Mouse (Mus musculus): ENCODE data around the gene Ipo8. TPM values are rescaled to one million over a fixed set of nuclear protein-coding genes. Genes with fewer than 3 reads are reported as not detected.

Ipo8 gene
- 13.8 TPM for polyA plus RNA-seq (2012; fragmentation: generic; extraction: Trizol)

DNA sequence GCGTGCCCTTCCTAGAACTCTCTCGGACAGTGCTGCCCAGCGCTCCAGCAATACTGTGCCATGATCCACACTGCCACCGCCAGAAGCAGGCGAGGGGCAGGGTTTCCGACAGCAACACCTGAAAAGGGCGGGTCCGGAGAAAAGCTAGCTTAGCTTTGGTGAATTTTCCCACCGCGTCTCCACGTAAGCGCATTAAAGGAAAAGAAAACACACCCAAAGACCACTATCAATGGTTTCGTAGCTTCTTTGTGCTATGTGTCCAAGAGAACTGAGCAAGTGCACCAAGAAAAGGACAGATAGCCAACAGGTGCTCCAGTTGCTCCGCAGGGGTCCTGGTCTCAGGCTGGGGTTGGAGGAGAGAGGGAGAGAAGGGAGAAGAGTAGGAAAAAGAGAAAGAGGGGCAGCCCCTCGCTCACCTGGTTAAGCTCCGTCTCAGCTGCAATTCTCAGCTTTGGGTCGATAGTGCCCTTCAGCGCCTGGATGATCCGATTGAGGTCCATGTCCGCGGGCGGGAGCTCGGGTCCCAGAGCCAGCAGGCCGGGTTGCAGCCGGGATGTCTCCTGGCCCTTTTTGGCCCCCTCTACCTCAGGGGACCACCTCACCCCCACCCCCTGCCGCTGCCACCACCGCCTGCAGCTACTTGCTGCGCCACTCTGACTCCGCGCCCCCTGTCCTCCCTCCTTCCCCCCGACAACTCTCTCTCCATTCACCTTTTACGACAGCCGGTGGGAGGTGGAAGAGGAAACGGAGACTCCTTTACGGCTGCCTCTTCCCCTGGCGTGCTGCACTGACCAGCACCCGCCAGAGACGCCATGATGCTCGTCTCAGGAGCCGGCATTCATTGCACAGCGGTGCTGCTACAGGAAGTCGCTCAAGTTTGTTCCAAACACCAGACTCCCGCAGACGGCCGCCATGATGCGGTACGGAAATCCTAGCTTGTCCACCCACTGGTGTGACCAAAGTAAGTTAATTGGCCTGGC, at the start of gene Ipo8:
Gene Ipo8, minus strand, starts transcription at position 720 of the 980 bp plus-strand sequence.
- Histone ChIP-seq H3K4me2 (ENCODE audit: low read depth) (peak within 1 kb of the TSS; percentile 91), H3K79me2 (ENCODE audit: control insufficient read depth, insufficient read depth) (peaks cover 52% of the 10 kb centered on the region), H3ac (ENCODE audit: control insufficient read depth, insufficient read length) (peak within 1 kb of the TSS; percentile 43), H3K27me3 (ENCODE audit: control insufficient read depth, insufficient read depth, insufficient read length) (no peaks in the 10 kb centered on the region), H3K4me3 (peak within 1 kb of the TSS; percentile 92), H3K36me3 (ENCODE audit: control insufficient read depth, insufficient read depth) (no peaks in the 10 kb centered on the region)
- TF ChIP-seq POLR2AphosphoS2 (IDR thresholded peaks at IDR 0.05; ENCODE audit: insufficient read length, low read depth) (peak; percentile 38), SRF (IDR thresholded peaks at IDR 0.05; ENCODE audit: control insufficient read depth, insufficient read length, low read depth) (no peak), MAX (IDR thresholded peaks at IDR 0.05; ENCODE audit: low read depth) (no peak), E2F4 (IDR thresholded peaks at IDR 0.05; ENCODE audit: insufficient read depth) (no peak), TCF12 (IDR thresholded peaks at IDR 0.05; ENCODE audit: insufficient read depth, poor library complexity, severe bottlenecking) (no peak), CEBPB (IDR thresholded peaks at IDR 0.05; ENCODE audit: insufficient read depth, poor library complexity, severe bottlenecking) (no peak), MYOG (IDR thresholded peaks at IDR 0.05; ENCODE audit: control insufficient read depth in 1 of 3, insufficient read depth in 1 of 3, insufficient read length in 2 of 3, low read depth in 2 of 3) (peak in 1 of 3 experiments; percentile 23), POLR2A (IDR thresholded peaks at IDR 0.05; ENCODE audit: insufficient read length, low read depth) (peak; percentile 75), MYOD1 (IDR thresholded peaks at IDR 0.05; ENCODE audit: control insufficient read depth in 1 of 3, insufficient read length in 2 of 3, low read depth in 2 of 3) (peak in 1 of 3 experiments; percentile 10), TCF3 (IDR thresholded peaks at IDR 0.05; ENCODE audit: insufficient read length, low read depth) (no peak), REST (IDR thresholded peaks at IDR 0.05; ENCODE audit: insufficient read depth, insufficient read length) (no peak), USF1 (IDR thresholded peaks at IDR 0.05; ENCODE audit: low read depth) (no peak)

DNA sequence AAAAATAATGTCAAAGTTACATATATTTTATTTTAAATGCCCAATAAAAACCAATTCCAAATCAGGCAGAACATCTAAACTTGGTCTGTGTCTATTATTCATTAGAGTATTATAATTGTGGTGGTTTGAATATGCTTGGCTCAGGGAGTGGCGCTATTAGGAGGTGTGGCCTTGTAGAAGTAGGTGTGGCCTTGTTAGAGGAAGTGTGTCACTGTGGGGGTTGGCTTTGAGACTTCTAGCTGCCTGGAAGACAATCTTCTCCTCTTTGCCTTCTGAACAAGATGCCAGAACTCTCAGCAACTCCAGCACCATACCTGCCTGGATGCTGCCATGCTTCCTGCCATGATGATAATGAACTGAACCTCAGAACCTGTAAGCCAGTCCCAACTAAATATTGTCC, 42.6 kb upstream of the Ipo8 start:
- no peak overlapping the region for H3ac ChIP-seq (ENCODE audit: control insufficient read depth, insufficient read length)
- TF ChIP-seq MYOD1 (IDR thresholded peaks at IDR 0.05; ENCODE audit: control insufficient read depth in 1 of 3, insufficient read length in 2 of 3, low read depth in 2 of 3) (no peak), REST (IDR thresholded peaks at IDR 0.05; ENCODE audit: insufficient read depth, insufficient read length) (no peak), TCF12 (IDR thresholded peaks at IDR 0.05; ENCODE audit: insufficient read depth, poor library complexity, severe bottlenecking) (no peak), MAX (IDR thresholded peaks at IDR 0.05; ENCODE audit: low read depth) (no peak), USF1 (IDR thresholded peaks at IDR 0.05; ENCODE audit: low read depth) (no peak), SRF (IDR thresholded peaks at IDR 0.05; ENCODE audit: control insufficient read depth, insufficient read length, low read depth) (no peak), TCF3 (IDR thresholded peaks at IDR 0.05; ENCODE audit: insufficient read length, low read depth) (no peak), POLR2A (IDR thresholded peaks at IDR 0.05; ENCODE audit: insufficient read length, low read depth) (no peak), MYOG (IDR thresholded peaks at IDR 0.05; ENCODE audit: control insufficient read depth in 1 of 3, insufficient read depth in 1 of 3, insufficient read length in 2 of 3, low read depth in 2 of 3) (no peak), CEBPB (IDR thresholded peaks at IDR 0.05; ENCODE audit: insufficient read depth, poor library complexity, severe bottlenecking) (no peak)
- no peak overlapping the region for H3K4me2 ChIP-seq (ENCODE audit: low read depth)

DNA sequence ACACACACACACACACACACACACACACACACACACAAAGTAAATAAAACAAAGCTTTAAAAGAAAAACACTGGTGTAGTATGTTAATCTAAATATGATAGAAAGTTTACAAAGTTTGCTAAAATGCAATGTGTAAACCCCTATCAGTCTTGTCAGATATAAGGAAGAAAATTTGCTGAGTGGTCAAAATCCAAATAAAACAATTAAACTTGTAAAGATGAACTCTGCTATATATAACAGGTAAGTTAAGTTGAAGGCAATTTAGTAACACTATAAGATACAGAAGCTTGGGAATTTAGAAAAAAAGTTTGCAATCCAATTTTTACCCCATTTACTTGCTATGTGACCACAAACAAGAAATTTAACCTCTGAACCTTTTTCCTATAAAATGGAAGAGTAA, 14.4 kb upstream of the Ipo8 start:
- H3ac ChIP-seq (ENCODE audit: control insufficient read depth, insufficient read length): no peak overlapping the region
- no peaks in the 10 kb centered on the region for H3K36me3 ChIP-seq (ENCODE audit: control insufficient read depth, insufficient read depth)
- H3K79me2 ChIP-seq (ENCODE audit: control insufficient read depth, insufficient read depth): no peaks in the 10 kb centered on the region
- H3K27me3 ChIP-seq (ENCODE audit: control insufficient read depth, insufficient read depth, insufficient read length): no peaks in the 10 kb centered on the region
- H3K4me2 ChIP-seq (ENCODE audit: low read depth): no peak overlapping the region
- H3K4me3 ChIP-seq: no peak overlapping the region
- TF ChIP-seq POLR2AphosphoS2 (IDR thresholded peaks at IDR 0.05; ENCODE audit: insufficient read length, low read depth): no peak
- no peak for TF ChIP-seq TCF12 (IDR thresholded peaks at IDR 0.05; ENCODE audit: insufficient read depth, poor library complexity, severe bottlenecking)
- TF ChIP-seq POLR2A (IDR thresholded peaks at IDR 0.05; ENCODE audit: insufficient read length, low read depth): no peak
- no peak for TF ChIP-seq SRF (IDR thresholded peaks at IDR 0.05; ENCODE audit: control insufficient read depth, insufficient read length, low read depth)
- no peak for TF ChIP-seq MYOD1 (IDR thresholded peaks at IDR 0.05; ENCODE audit: control insufficient read depth in 1 of 3, insufficient read length in 2 of 3, low read depth in 2 of 3)
- no peak for TF ChIP-seq MAX (IDR thresholded peaks at IDR 0.05; ENCODE audit: low read depth)
- no peak for TF ChIP-seq E2F4 (IDR thresholded peaks at IDR 0.05; ENCODE audit: insufficient read depth)
- no peak for TF ChIP-seq MYOG (IDR thresholded peaks at IDR 0.05; ENCODE audit: control insufficient read depth in 1 of 3, insufficient read depth in 1 of 3, insufficient read length in 2 of 3, low read depth in 2 of 3)
- TF ChIP-seq CEBPB (IDR thresholded peaks at IDR 0.05; ENCODE audit: insufficient read depth, poor library complexity, severe bottlenecking): no peak
- no peak for TF ChIP-seq REST (IDR thresholded peaks at IDR 0.05; ENCODE audit: insufficient read depth, insufficient read length)
- no peak for TF ChIP-seq USF1 (IDR thresholded peaks at IDR 0.05; ENCODE audit: low read depth)
- no peak for TF ChIP-seq TCF3 (IDR thresholded peaks at IDR 0.05; ENCODE audit: insufficient read length, low read depth)

More for the DNA sequence above, 42.6 kb upstream of the Ipo8 start:
- Histone ChIP-seq H3K36me3 (ENCODE audit: control insufficient read depth, insufficient read depth) (no peaks in the 10 kb centered on the region), H3K27me3 (ENCODE audit: control insufficient read depth, insufficient read depth, insufficient read length) (no peaks in the 10 kb centered on the region), H3K79me2 (ENCODE audit: control insufficient read depth, insufficient read depth) (no peaks in the 10 kb centered on the region), H3K4me3 (no peak overlapping the region)

DNA sequence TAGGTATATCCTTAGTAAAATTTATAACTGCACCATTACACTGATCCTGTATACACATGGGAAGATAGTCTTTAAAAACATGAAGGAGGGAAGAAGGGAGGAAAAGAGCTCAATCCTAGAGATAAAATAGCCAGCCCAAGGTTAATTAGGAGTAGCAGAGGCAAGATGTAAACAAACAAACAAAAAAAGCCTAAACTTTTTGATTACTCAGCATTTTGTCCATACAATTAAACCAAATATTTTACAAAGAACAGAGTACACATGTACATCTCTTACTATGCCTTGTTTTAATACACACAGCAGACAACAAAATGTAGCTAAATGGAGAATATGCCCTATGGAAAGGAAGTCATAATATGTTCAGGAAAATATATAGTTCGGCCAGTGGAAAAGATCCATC, 10.5 kb upstream of the Ipo8 start:
- H3K27me3 ChIP-seq (ENCODE audit: control insufficient read depth, insufficient read depth, insufficient read length): no peaks in the 10 kb centered on the region
- no peak overlapping the region for H3ac ChIP-seq (ENCODE audit: control insufficient read depth, insufficient read length)
- no peaks in the 10 kb centered on the region for H3K36me3 ChIP-seq (ENCODE audit: control insufficient read depth, insufficient read depth)
- TF ChIP-seq E2F4 (IDR thresholded peaks at IDR 0.05; ENCODE audit: insufficient read depth) (no peak), MYOG (IDR thresholded peaks at IDR 0.05; ENCODE audit: control insufficient read depth in 1 of 3, insufficient read depth in 1 of 3, insufficient read length in 2 of 3, low read depth in 2 of 3) (no peak), MYOD1 (IDR thresholded peaks at IDR 0.05; ENCODE audit: control insufficient read depth in 1 of 3, insufficient read length in 2 of 3, low read depth in 2 of 3) (no peak), USF1 (IDR thresholded peaks at IDR 0.05; ENCODE audit: low read depth) (no peak), TCF12 (IDR thresholded peaks at IDR 0.05; ENCODE audit: insufficient read depth, poor library complexity, severe bottlenecking) (no peak), MAX (IDR thresholded peaks at IDR 0.05; ENCODE audit: low read depth) (no peak), POLR2A (IDR thresholded peaks at IDR 0.05; ENCODE audit: insufficient read length, low read depth) (no peak), POLR2AphosphoS2 (IDR thresholded peaks at IDR 0.05; ENCODE audit: insufficient read length, low read depth) (no peak), CEBPB (IDR thresholded peaks at IDR 0.05; ENCODE audit: insufficient read depth, poor library complexity, severe bottlenecking) (no peak), TCF3 (IDR thresholded peaks at IDR 0.05; ENCODE audit: insufficient read length, low read depth) (no peak), SRF (IDR thresholded peaks at IDR 0.05; ENCODE audit: control insufficient read depth, insufficient read length, low read depth) (no peak), REST (IDR thresholded peaks at IDR 0.05; ENCODE audit: insufficient read depth, insufficient read length) (no peak)
- H3K79me2 ChIP-seq (ENCODE audit: control insufficient read depth, insufficient read depth): no peaks in the 10 kb centered on the region
- H3K4me3 ChIP-seq: no peak overlapping the region
- no peak overlapping the region for H3K4me2 ChIP-seq (ENCODE audit: low read depth)

All from myocyte (in vitro differentiated cells).